Mouse (Mus musculus) thymus, adult 2 months (tissue): ENCODE data around the gene Ltbp1.

Experiments used
- CTCF ChIP-seq: fragments of 200-500 bp; IDR thresholded peaks from 2 replicates; pipeline ENCODE4 v1.5.1; 2012; ENCODE audit warnings: mild to moderate bottlenecking, control low read depth, low read length, moderate library complexity, borderline replicate concordance; ENCODE audit not compliant: control insufficient read depth, poor library complexity, insufficient read depth; ENCODE audit errors: extremely low read depth
- POLR2A ChIP-seq: fragments of 200-500 bp; IDR thresholded peaks from 2 replicates; pipeline ENCODE4 v1.6.1; 2012; ENCODE audit warnings: mild to moderate bottlenecking, low read length, control low read depth, moderate library complexity; ENCODE audit not compliant: control insufficient read depth, poor library complexity, insufficient read depth; ENCODE audit errors: extremely low read depth

DNA sequence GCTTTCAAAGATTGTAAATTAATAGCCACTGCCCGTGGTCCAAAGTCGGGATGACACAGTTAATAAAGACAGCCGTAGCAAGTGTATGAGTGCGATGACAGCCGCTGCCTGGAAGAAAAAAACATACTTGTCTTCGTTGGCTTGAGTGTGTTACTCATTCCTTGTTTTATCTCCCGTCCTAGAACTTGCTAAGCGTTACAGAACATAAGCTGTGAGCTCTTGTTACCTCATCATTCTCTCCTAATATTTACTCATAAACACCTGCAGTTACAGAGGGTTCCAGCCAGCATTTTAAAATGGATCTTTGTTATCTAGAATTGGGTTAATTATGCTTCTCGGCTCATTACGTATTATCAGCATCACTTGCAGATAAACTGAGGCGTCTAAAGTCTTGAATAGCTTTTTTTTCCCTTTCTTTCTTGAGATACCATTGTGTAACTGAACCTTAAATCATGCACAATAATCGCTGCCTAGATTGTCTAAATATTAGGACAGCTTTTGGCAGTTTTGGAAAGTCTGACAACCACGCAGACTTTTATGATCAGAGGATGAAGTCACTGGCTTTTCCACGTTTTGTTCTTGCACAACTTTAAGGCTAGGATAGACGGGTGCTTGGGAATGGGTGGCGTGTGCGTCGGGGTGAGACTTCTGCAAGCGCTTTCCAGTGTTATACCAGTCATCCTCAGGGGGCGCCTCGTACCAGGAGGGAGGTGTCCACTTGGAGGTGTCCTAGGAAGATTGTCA lies 28.7 kb downstream of the Ltbp1 start:
- TF ChIP-seq CTCF = no peak
- no peak for TF ChIP-seq POLR2A
